Mouse (Mus musculus) 3T3-L1 (cell line): Measurements from ENCODE around the gene Atf6.

Source experiments
- DNase-seq: peaks from one replicate; pipeline ENCODE4 v3.0.0-alpha.2; 2015; ENCODE audit warnings: low read depth, low spot score

Atf6 gene

GRCm38 (mm10) chr1:170845448-170846307 is 21.9 kb downstream of the Atf6 start:
- no peak for DNase-seq

DNA sequence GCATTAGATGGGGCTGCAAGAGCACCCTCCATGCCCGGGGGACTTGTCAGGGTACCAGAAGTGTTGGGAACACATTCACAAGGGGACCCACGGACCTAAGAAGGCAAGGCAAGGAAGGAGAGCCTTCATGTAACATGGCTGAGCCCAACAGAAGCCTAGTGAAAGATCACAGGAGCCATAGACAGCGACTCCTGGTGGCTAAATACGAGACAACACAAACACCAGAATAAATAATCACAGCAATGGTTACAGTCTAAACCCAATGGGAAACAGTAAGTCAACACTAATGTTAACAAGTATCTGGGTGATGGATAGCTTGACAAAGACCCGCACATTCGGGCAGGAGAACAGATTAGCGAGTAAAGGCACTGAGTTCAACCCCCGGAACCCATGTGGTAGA is 23.2 kb downstream of the Atf6 start:
- peak; percentile 33 for DNase-seq

DNA sequence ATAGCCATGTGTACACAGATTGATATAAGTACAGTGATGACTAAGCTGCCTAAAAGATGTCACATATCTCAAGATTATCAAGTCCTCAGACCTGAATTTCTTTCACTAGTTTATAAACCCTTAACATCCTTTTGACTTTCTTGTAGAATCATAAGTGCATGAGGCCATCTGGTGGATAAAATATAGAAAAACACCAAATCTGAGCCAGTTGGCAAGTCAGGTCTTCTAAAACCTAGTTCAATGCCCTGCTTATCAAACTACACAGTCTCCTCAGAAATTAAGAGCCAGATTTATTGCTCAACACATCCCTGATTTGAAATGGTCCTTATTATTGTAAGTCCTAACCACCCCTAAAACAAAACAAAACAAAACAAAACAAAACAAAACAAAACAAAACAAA is 27.9 kb downstream of the Atf6 start:
- DNase-seq, result peak; percentile 72

DNA sequence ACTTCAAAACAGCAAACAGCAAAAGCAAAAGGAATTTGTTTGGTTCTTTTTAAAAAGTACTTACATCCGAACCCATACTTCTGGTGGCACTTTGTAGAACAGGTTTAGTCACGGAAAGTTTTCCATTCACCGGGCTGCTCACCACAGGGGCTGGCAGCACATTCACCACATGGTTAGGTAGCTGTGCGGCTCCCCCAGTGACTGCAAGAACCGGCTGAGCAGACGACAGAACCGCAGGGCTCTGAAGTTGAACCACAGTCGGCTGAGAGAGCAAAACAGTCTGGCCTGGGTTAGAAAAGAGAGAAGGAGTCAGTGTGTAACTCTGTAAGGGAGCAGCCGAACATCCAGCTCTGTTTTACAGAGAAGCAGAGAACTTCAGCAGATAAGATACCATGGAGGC is 32.8 kb downstream of the Atf6 start:
- DNase-seq, result no peak

DNA sequence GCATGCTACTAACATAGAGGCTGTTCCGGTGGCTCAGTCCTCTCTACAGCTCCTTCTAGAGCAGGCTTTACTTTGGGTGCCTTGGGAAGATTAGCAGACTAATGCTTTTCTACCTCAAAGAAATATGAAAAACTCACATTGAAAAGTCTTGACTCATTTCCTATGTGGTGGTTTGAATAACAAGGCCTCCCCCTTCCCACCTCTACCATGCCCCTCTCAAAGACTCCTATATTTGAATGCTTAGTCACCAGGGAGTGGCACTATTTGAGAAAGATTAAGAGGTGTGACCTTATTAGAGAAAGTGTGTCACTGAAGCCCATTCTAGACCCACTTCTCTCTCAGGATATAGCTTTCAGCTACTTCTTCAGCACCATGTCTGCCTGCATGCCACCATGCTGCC is 37.8 kb downstream of the Atf6 start:
- DNase-seq, result peak; percentile 55

DNA sequence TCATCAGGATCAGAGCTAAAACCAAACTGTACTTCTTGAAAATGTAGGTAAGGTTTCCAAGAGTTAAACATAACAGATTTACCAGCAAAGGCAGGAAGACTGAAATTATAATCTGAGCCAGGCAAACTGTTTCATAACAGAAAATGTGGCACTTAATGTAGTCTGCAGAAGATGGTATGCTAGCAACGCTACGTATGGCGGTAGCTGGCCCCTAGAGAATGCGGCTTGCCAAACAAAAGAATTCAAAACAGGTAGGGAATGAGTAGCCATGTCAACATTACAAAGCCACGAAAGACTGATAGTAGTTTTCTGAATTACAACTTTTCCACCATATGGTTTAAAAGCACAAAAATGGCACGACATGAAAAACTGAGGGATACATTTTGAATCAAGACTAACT is 38.2 kb downstream of the Atf6 start:
- DNase-seq, result peak; percentile 55

- no peak for DNase-seq
Observed at GRCm38 (mm10) chr1:170820103-170820814, 47.3 kb downstream of the Atf6 start.

- DNase-seq, result no peak
Observed at GRCm38 (mm10) chr1:170815287-170816004, 52.1 kb downstream of the Atf6 start.

- DNase-seq, result no peak
Observed at GRCm38 (mm10) chr1:170812822-170813221, 54.7 kb downstream of the Atf6 start.

GRCm38 (mm10) chr1:170807600-170808270 is 59.8 kb downstream of the Atf6 start:
- peak; percentile 31 for DNase-seq

- no peak for DNase-seq
Observed at GRCm38 (mm10) chr1:170804721-170805120, 62.9 kb downstream of the Atf6 start.

- no peak for DNase-seq
Observed at GRCm38 (mm10) chr1:170802669-170803068, 64.9 kb downstream of the Atf6 start.

GRCm38 (mm10) chr1:170800694-170801093 is 66.9 kb downstream of the Atf6 start:
- no peak for DNase-seq

DNA sequence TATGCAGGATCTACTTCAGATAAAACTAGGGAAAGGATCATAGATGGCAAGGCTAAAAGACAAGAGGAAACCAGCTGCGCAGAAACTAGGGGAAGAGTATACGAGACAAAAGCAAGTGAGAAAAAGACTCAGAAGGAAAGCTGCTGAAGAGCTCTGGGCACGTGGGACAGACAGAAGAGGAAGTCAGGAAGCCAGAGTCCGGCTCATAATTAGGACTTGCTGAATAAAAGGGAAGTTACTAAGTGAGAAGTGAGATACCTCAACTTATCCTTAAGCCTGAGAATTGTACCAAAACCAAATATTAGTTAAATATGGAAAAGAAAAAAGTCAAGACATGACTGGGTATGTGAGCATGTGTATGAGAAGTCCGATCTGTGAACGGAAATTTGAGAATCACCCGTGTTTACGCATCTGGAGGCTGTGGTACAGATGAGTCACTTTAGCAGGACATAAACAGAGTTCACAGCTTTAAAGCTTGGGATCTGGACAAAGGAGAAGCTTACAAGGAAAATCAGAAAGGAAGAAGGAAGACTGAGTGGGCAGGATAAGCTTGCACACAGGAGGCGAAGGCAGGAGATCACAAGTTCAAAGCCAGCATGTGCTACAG is 71.7 kb downstream of the Atf6 start:
- peak; percentile 49 for DNase-seq

- no peak for DNase-seq
Observed at GRCm38 (mm10) chr1:170791542-170791941, 76.0 kb downstream of the Atf6 start.

- no peak for DNase-seq
Observed at GRCm38 (mm10) chr1:170791001-170791400, 76.6 kb downstream of the Atf6 start.

DNA sequence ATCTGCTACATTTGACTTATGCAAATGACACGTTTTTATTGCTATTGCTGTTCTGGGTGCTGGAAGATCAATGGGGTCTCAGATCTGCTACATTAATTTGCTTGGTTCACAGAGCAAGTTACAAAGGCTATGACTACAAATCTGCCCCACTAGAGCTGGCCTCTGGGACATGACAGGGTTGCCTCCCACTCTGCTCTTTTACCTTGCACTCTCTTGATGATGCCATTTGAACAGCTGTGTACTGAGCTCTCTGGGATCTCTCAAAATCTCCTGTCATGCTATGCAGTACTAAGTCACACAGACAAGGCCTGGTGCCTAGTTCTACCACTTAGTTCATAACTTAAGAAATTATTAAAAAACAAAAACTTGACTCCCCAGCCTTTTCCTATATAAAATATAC is 79.9 kb downstream of the Atf6 start:
- DNase-seq, result no peak

GRCm38 (mm10) chr1:170786570-170787341 is 80.8 kb downstream of the Atf6 start:
- no peak for DNase-seq

- no peak for DNase-seq
Observed at GRCm38 (mm10) chr1:170777688-170778087, 89.9 kb downstream of the Atf6 start.

DNA sequence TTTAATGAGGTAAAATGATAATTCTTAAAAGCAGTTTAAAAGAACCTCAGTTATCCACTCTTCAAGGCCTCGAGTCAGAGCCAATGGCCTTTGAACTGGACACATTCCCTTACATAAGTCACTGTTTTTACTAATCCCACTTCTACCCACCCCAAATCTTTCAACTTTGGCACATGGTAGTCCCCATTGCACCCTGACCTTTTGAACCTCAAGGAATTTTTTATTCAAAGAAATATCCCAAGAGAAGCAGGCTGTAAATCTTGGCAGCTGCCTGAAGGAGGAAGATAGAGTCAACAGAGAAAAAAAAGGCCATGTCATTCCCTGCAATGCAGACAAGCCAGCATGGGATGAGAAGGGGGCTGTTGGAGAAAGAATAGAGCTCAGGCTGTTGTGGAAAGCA is 93.1 kb downstream of the Atf6 start:
- peak; percentile 22 for DNase-seq

- no peak for DNase-seq
Observed at GRCm38 (mm10) chr1:170773506-170773905, 94.1 kb downstream of the Atf6 start.
